Comparison of ENCODE assay signal across 19 mouse cellular contexts in the genomic region with DNA sequence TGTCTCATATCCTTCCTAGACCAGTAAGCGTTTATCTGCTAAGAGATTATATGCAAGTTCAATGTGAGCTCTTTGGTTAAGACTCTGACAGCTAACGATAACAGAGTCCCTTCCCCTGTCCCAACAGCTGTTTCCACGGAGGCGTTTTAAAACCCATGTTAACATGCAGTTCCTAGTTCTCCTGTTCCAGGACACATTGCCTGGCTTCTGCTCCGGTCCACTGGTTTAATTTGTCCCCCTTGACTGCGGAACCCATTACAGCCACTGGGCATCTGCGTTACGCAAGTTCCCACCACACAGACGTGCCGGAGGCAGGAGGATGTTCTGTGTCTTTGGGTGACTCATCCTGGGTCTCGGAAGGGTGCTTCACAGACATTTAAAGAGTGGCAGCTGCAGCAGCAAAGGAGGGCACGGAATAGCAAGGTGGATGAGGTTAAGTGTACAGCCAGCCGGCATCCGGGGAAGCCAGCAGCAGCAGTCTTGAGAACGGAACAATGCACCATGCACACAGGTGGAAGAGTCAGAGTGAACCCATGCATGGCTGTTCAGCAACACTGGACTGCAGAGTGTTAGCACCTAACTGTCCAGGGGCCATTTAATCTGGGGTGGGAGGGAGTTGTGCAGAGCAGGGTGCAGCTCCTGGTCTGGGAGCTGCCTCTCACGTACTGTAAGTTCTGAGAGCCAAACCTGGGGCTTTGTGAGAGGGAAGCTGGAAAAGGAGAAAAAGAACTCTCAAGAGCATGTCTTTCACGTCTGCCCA.
DNase-seq lines count a peak whose midpoint lies in the region; ATAC-seq and TF ChIP-seq lines count a peak whose summit lies in the region.
"Had no signal": no experiment of that assay in that cellular context is flagged by ENCODE, and none has a peak within 500 bp of the region (broad histone marks: within the 10 kb centered on the region; RNA-seq: fewer than 3 reads in every experiment).

No protein-coding gene starts in this region.

- no peaks in the 10 kb centered on the region for H3K27me3 ChIP-seq in midbrain, embryonic 11.5 days (ENCODE audit: control insufficient read depth, insufficient read depth, low read length)
- H3K27me3 ChIP-seq in midbrain, embryonic 14.5 days (ENCODE audit: control insufficient read depth, insufficient read depth, low read length) = no peaks in the 10 kb centered on the region
- H3K27me3 ChIP-seq in myocyte (ENCODE audit: control insufficient read depth, insufficient read depth, insufficient read length) = no peaks in the 10 kb centered on the region
- H3K27me3 ChIP-seq: liver, embryonic 13.5 days; midbrain, embryonic 13.5 days had no signal

- H3K79me2 ChIP-seq in myocyte (ENCODE audit: control insufficient read depth, insufficient read depth) = no peaks in the 10 kb centered on the region

- no peaks in the 10 kb centered on the region; the same call in 1 of the 2 replicates for H3K9me3 ChIP-seq in midbrain, embryonic 11.5 days (ENCODE audit: control insufficient read depth, low read length)
- H3K9me3 ChIP-seq in midbrain, embryonic 14.5 days (ENCODE audit: control insufficient read depth, low read length) = peaks cover 6% of the 10 kb centered on the region; the same call in 1 of the 2 replicates
- H3K9me3 ChIP-seq: limb, embryonic 10.5 days had no signal

- H3K9ac ChIP-seq in midbrain, embryonic 11.5 days (ENCODE audit: low read length) = no peak overlapping the region
- H3K9ac ChIP-seq in midbrain, embryonic 14.5 days (replicated peaks; ENCODE audit: low read length) = no peak overlapping the region
- H3K9ac ChIP-seq: liver, embryonic 13.5 days; midbrain, embryonic 13.5 days had no signal

- no peak for TF ChIP-seq CTCF in gastrocnemius, adult 2 months (IDR thresholded peaks at IDR 0.05)
- no peak for TF ChIP-seq CTCF in left cerebral cortex, adult 2 months (IDR thresholded peaks at IDR 0.05)

- H3K4me3 ChIP-seq in gastrocnemius, adult 2 months = no peak overlapping the region; the same call in 1 of the 2 replicates
- no peak overlapping the region for H3K4me3 ChIP-seq in midbrain, embryonic 11.5 days (ENCODE audit: low read depth, low read length)
- H3K4me3 ChIP-seq in midbrain, embryonic 14.5 days (replicated peaks; ENCODE audit: low read depth, low read length) = no peak overlapping the region
- no peak overlapping the region for H3K4me3 ChIP-seq in myocyte
- no peak overlapping the region for H3K4me3 ChIP-seq in left cerebral cortex, adult 2 months
- H3K4me3 ChIP-seq: erythroblast, embryonic 14.5 days; heart, adult 2 months; limb, embryonic 10.5 days; liver, embryonic 13.5 days; midbrain, embryonic 13.5 days had no signal

- 86% methylated on average over 17 of the region's 17 CpGs for WGBS in midbrain, embryonic 11.5 days
- 84% methylated on average over 17 of the region's 17 CpGs for WGBS in midbrain, embryonic 14.5 days

- intact Hi-C loops in gastrocnemius, adult 2 months (cut with DNase I) = loop anchor here (10.0 kb wide), 1 partner anchor 167 kb away; no protein-coding TSS in a partner anchor
- intact Hi-C loops in left cerebral cortex, adult 2 months (cut with DNase I) = no loop called here

- H3K27ac ChIP-seq in gastrocnemius, adult 2 months = 0 out of 2 replicates have a peak overlapping the region, but pooled peaks have one; percentile 35
- H3K27ac ChIP-seq in midbrain, embryonic 11.5 days (ENCODE audit: low read depth, low read length) = no peak overlapping the region
- no peak overlapping the region for H3K27ac ChIP-seq in midbrain, embryonic 14.5 days (replicated peaks; ENCODE audit: low read depth, low read length)
- H3K27ac ChIP-seq in left cerebral cortex, adult 2 months = no peak overlapping the region
- H3K27ac ChIP-seq: heart, adult 2 months; limb, embryonic 10.5 days; liver, embryonic 13.5 days; midbrain, embryonic 13.5 days; stomach, postnatal 0 days had no signal

- H3K4me2 ChIP-seq in midbrain, embryonic 11.5 days = no peak overlapping the region
- H3K4me2 ChIP-seq in midbrain, embryonic 14.5 days (ENCODE audit: low read length) = no peak overlapping the region
- peak overlapping the region; percentile 81 for H3K4me2 ChIP-seq in myocyte (ENCODE audit: low read depth)
- H3K4me2 ChIP-seq: liver, embryonic 13.5 days; midbrain, embryonic 13.5 days had no signal

- H3K4me1 ChIP-seq in midbrain, embryonic 11.5 days (ENCODE audit: control insufficient read depth, insufficient read depth, low read length) = peaks cover 10% of the 10 kb centered on the region
- H3K4me1 ChIP-seq in midbrain, embryonic 14.5 days (ENCODE audit: control insufficient read depth, insufficient read depth, low read length) = peaks cover 12% of the 10 kb centered on the region

- H3K36me3 ChIP-seq in midbrain, embryonic 11.5 days (ENCODE audit: control insufficient read depth, insufficient read depth, low read length) = no peaks in the 10 kb centered on the region
- no peaks in the 10 kb centered on the region for H3K36me3 ChIP-seq in midbrain, embryonic 14.5 days (ENCODE audit: control insufficient read depth, insufficient read depth, low read length)
- H3K36me3 ChIP-seq in myocyte (ENCODE audit: control insufficient read depth, insufficient read depth) = no peaks in the 10 kb centered on the region
- H3K36me3 ChIP-seq: limb, embryonic 10.5 days; liver, embryonic 13.5 days; midbrain, embryonic 13.5 days had no signal

- no peak overlapping the region for H3ac ChIP-seq in myocyte (ENCODE audit: control insufficient read depth, insufficient read length)

- ATAC-seq in midbrain, embryonic 11.5 days (ENCODE audit: low FRiP score) = no peak
- no peak for ATAC-seq in midbrain, embryonic 14.5 days (ENCODE audit: low FRiP score, low TSS enrichment)
- ATAC-seq in inflammation-experienced regulatory T-cells, adult 6 months = peak; percentile 25
- ATAC-seq: intestine, embryonic 16.5 days; lung, postnatal 0 days; midbrain, embryonic 13.5 days had no signal

- no peak for TF ChIP-seq POLR2A in myocyte (IDR thresholded peaks at IDR 0.05; ENCODE audit: insufficient read length, low read depth)

- no peak for DNase-seq in gastrocnemius, adult 2 months
- no peak for DNase-seq in gastrocnemius, postnatal 25 days
- peak; percentile 71 for DNase-seq in midbrain, embryonic 11.5 days (ENCODE audit: low spot score, missing footprints)
- no peak for DNase-seq in midbrain, embryonic 14.5 days
- no peak for DNase-seq in left cerebral cortex, adult 2 months (ENCODE audit: extremely low spot score in 1 of 2, low spot score in 2 of 2)
- no peak for DNase-seq in cerebellum, adult 18-20 months
- DNase-seq: cerebellum, adult 9-11 months; heart, adult 2 months; heart, postnatal 10 days; liver, embryonic 13.5 days; spleen, adult 18-20 months had no signal

TF ChIP-seq in myocyte, 11 proteins besides CTCF, POLR2A, EP300 and RAD21:
- TF ChIP-seq POLR2AphosphoS2 (IDR thresholded peaks at IDR 0.05; ENCODE audit: insufficient read length, low read depth) (no peak), TCF12 (IDR thresholded peaks at IDR 0.05; ENCODE audit: insufficient read depth, poor library complexity, severe bottlenecking) (no peak), E2F4 (IDR thresholded peaks at IDR 0.05; ENCODE audit: insufficient read depth) (no peak), CEBPB (IDR thresholded peaks at IDR 0.05; ENCODE audit: insufficient read depth, poor library complexity, severe bottlenecking) (peak; percentile 90), TCF3 (IDR thresholded peaks at IDR 0.05; ENCODE audit: insufficient read length, low read depth) (peak; percentile 19), USF1 (IDR thresholded peaks at IDR 0.05; ENCODE audit: low read depth) (no peak), SRF (IDR thresholded peaks at IDR 0.05; ENCODE audit: control insufficient read depth, insufficient read length, low read depth) (no peak), MYOD1 (IDR thresholded peaks at IDR 0.05; ENCODE audit: control insufficient read depth in 1 of 3, insufficient read length in 2 of 3, low read depth in 2 of 3) (peak in 2 of 3 experiments; percentile 59 to 71), MYOG (IDR thresholded peaks at IDR 0.05; ENCODE audit: control insufficient read depth in 1 of 3, insufficient read depth in 1 of 3, insufficient read length in 2 of 3, low read depth in 2 of 3) (peak in 2 of 3 experiments; percentile 25 to 53), REST (IDR thresholded peaks at IDR 0.05; ENCODE audit: insufficient read depth, insufficient read length) (no peak), MAX (IDR thresholded peaks at IDR 0.05; ENCODE audit: low read depth) (no peak)
